ENCODE assay signal across 10 mouse cellular contexts in the genomic region with DNA sequence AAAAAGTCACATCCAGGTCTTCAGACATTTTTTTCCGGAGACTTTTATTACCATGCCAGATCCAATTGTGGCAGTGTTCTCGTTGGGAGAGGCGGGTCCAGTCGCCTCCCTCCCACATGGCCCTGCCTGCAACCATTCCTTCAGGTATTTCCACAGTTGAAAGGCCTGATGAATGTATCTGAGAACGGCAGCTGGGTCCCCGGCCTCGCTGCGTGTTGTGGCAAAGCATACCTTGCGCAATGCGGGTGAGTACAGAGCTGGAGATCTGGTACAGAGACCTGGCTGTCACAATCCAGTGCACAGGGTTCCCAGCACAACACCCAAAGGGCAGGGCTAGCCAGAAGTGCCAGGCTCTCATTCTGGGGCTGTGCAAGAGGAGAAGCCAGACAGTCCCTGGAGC.
DNase-seq lines count a peak whose midpoint lies in the region; ATAC-seq and TF ChIP-seq lines count a peak whose summit lies in the region.
"Had no signal": no experiment of that assay in that cellular context is flagged by ENCODE, and none has a peak within 500 bp of the region (broad histone marks: within the 10 kb centered on the region; RNA-seq: fewer than 3 reads in every experiment).

No protein-coding gene starts in this region.

- H3K9ac ChIP-seq in limb, embryonic 12.5 days (replicated peaks): no peak overlapping the region
- H3K9ac ChIP-seq: forebrain, embryonic 13.5 days had no signal

- DNase-seq in Patski (ENCODE audit: low read depth, low spot score): no peak
- peak; percentile 88 for DNase-seq in fat pad, adult 2 months (ENCODE audit: extremely low read depth, low read depth, low spot score)
- DNase-seq in lung, postnatal 4 days: peak; percentile 36 to 50
- DNase-seq in testis, postnatal 10 days (ENCODE audit: low spot score): no peak
- no peak for DNase-seq in heart, postnatal 10 days
- no peak for DNase-seq in testis, postnatal 14 days (ENCODE audit: low spot score)
- DNase-seq in cerebellum, adult 11-12 months: no peak

- H3K4me1 ChIP-seq in limb, embryonic 12.5 days (replicated peaks): peaks cover 63% of the 10 kb centered on the region

- TF ChIP-seq CTCF in Patski (IDR thresholded peaks at IDR 0.05): no peak

- H3K27ac ChIP-seq in limb, embryonic 12.5 days: peak overlapping the region; percentile 59
- H3K27ac ChIP-seq: forebrain, embryonic 13.5 days had no signal

- intact Hi-C loops in heart, postnatal 10 days (cut with DNase I): no loop called here

- H3K9me3 ChIP-seq in limb, embryonic 12.5 days: no peaks in the 10 kb centered on the region
- H3K9me3 ChIP-seq: forebrain, embryonic 13.5 days; G1E had no signal

- H3K27me3 ChIP-seq in Patski: no peaks in the 10 kb centered on the region
- H3K27me3 ChIP-seq in limb, embryonic 12.5 days: no peaks in the 10 kb centered on the region
- H3K27me3 ChIP-seq: forebrain, embryonic 13.5 days had no signal

- no peak overlapping the region for H3K4me2 ChIP-seq in limb, embryonic 12.5 days
- H3K4me2 ChIP-seq: forebrain, embryonic 13.5 days had no signal

- 55% methylated on average over 10 of the region's 10 CpGs for WGBS in limb, embryonic 12.5 days

- POLR2A ChIA-PET in Patski (lab: Charles Lee): no interaction called here

- CTCF ChIA-PET in Patski (lab: Charles Lee): interaction anchor here (1.1 kb wide), 1 partner anchor 9 kb away, joined by 3 read pairs; no protein-coding TSS in a partner anchor

- H3K36me3 ChIP-seq in limb, embryonic 12.5 days: peaks cover 47% of the 10 kb centered on the region
- H3K36me3 ChIP-seq: G1E had no signal

- ATAC-seq in Patski: peak; percentile 82
- ATAC-seq in limb, embryonic 12.5 days (ENCODE audit: insufficient number of reproducible peaks, insufficient read depth, low FRiP score, low TSS enrichment, low read depth): no peak
- ATAC-seq: forebrain, embryonic 13.5 days had no signal

- no peak overlapping the region for H3K4me3 ChIP-seq in limb, embryonic 12.5 days (replicated peaks)
- H3K4me3 ChIP-seq: forebrain, embryonic 13.5 days had no signal

- in situ Hi-C loops in Patski (cut with MboI; ENCODE audit: low pct_unique_long_range_greater_than_20kb): no loop called here

Comparison
In these comparisons a context has a peak if more than half of its experiments do, and no peak if none do; other contexts are left out.
1. DNase-seq: peak in fat pad, adult 2 months (single experiment) and lung, postnatal 4 days (2 of 2); none in Patski (single experiment), testis, postnatal 10 days (single experiment), heart, postnatal 10 days (0 of 2), testis, postnatal 14 days (single experiment) and cerebellum, adult 11-12 months (single experiment).